Mouse (Mus musculus): ENCODE results near the gene Zdhhc18.

Zdhhc18 gene

DNA sequence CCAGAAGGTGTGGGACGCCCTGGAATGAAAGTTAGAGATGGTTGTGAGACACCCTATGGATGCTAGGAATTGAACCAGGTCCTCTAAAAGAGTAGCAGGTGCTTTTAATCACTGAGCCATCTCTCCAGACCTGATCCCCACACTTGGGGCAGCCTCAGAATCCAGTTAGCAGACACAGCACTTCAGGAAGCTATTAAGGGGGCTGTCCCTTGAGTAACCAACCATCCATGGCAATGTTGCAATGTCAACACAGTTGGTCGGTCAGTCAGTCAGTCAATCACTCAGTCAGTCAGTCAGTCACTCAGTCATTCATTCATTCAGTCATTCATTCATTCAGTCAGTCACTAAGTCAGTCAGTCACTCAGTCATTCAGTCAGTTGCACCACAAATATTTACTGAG lies 21.4 kb downstream of the Zdhhc18 start:
- ChIA-PET CTCF (interaction anchor here in 2 of 4 experiments (0.6 to 4.8 kb wide), 5 partner anchors 14 to 22 kb away, joined by 3 to 20 read pairs (median 4); partner anchors contain the start of gene Zdhhc18 (in 2 of the 2)), POLR2A (interaction anchor here in 3 of 4 experiments (0.8 to 2.9 kb wide), 12 partner anchors 9 to 148 kb away, joined by 3 to 9 read pairs (median 3); partner anchors contain the start of genes Tent5b (in 1 of the 3) and Zdhhc18 (in 1 of the 3))

DNA sequence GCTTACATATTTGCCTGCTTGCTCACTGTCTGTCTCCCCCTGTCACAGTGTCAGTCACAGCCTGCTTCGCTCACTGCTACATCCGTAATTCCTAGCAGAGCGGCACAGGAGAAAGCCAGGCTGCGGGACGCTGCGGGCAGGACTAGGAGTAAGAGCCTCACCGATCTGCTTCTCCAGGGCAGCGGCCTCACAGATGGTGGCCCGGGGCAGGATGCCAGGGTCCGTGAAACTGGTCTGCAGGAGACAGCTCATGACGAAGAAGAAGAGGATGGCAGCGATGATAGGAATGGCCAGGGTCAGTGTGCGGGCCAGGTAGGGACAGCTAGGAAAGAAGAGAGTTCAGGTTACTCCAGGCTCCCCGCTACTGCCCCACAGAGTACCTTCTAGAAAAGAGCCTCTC lies 22.9 kb downstream of the Zdhhc18 start:
- ChIA-PET POLR2A (interaction anchor here in 3 of 4 experiments (0.5 to 3.7 kb wide), 18 partner anchors 9 to 298 kb away, joined by 3 to 23 read pairs (median 4); partner anchors contain the start of genes Sfn (in 1 of the 3) and Zdhhc18 (in 1 of the 3)), CTCF (interaction anchor here (0.6 to 4.8 kb wide), 11 partner anchors 13 to 65 kb away, joined by 3 to 21 read pairs (median 4); partner anchors contain the start of gene Sfn (in 1 of the 4))

DNA sequence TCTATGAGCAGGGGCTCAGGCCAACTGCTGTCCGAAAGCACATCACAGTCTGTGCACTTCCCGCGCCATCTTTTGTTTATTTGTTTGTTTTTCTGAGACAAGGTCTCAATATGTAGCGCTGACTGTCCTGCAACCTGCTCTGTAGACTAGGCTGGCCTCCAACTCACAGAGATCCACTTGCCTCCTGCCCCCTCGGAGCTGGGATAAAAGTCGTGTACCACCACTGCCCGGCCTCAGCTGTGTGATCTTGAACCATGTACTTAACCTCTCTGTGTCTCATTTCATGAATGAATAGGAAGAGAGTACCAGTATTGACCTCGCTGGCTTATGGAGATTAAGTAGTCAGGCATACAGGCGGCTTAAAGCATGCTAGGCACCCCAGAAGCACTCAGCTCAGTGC lies 23.3 kb downstream of the Zdhhc18 start:
- CTCF ChIA-PET: interaction anchor here (0.6 to 4.8 kb wide), 9 partner anchors 12 to 25 kb away, joined by 3 to 21 read pairs (median 5); partner anchors contain the start of gene Sfn (in 1 of the 4)
- POLR2A ChIA-PET: interaction anchor here in 2 of 4 experiments (0.5 to 3.7 kb wide), 17 partner anchors 9 to 298 kb away, joined by 3 to 23 read pairs (median 6); partner anchors contain the start of gene Sfn (in 1 of the 2)

DNA sequence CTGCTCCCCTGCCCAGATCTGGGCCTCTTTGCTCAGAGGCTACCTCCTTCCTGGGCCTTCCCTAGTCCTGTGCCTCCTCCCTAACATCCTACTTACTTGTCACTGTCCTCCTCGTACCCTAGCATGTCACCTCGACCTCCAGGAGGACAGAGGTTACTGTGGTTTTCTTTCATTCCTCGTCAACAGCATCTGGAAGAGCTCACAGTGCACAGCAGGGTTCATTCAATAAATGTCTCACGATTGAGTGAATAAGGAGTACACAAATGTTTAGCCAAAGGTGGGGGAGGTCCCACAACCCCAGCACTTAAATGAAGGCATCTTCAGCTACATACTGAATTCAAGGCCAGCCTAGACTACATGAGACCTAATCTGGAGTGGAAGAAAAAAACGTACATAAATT lies 23.7 kb downstream of the Zdhhc18 start:
- POLR2A ChIA-PET: interaction anchor here (0.5 to 4.9 kb wide), 42 partner anchors 7 to 489 kb away, joined by 3 to 36 read pairs (median 4); partner anchors contain the start of genes Gpatch3 (in 2 of the 4), Arid1a (in 1 of the 4), Nudc (in 1 of the 4) and Pigv (in 1 of the 4)
- CTCF ChIA-PET: interaction anchor here (0.6 to 4.8 kb wide), 13 partner anchors 7 to 347 kb away, joined by 3 to 21 read pairs (median 7); partner anchors contain the start of genes Zdhhc18 (in 2 of the 4) and Sfn (in 1 of the 4)

DNA sequence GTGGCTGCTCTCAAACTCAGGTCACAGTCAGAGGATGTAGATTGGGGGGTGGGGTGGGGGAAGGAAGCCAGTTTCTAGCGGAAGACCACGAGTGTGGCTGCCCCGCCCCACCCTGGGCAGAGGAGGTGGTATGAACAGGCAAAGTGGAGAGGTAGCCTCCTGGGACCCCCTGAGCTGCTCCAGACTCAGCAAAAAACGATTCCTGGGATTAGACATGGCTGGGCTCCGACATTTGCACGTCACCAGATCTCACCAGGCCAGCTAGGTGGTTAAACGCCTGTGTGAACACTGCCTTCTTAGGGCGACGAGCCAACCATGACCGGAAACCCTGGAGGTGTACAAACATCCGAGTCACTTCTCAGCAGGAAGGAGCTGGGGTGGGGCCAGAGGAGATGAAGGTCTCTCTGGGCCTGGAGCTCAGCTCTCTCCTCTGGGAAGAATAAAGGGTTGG lies 24.3 kb downstream of the Zdhhc18 start:
- ChIA-PET CTCF (interaction anchor here (0.6 to 4.8 kb wide), 16 partner anchors 8 to 347 kb away, joined by 3 to 21 read pairs (median 5); partner anchors contain the start of genes Zdhhc18 (in 2 of the 4) and Sfn (in 1 of the 4)), POLR2A (interaction anchor here (0.5 to 4.9 kb wide), 50 partner anchors 7 to 523 kb away, joined by 3 to 36 read pairs (median 4); partner anchors contain the start of genes Gpatch3 (in 2 of the 4), Arid1a (in 1 of the 4), Nudc (in 1 of the 4) and Pigv (in 1 of the 4))

DNA sequence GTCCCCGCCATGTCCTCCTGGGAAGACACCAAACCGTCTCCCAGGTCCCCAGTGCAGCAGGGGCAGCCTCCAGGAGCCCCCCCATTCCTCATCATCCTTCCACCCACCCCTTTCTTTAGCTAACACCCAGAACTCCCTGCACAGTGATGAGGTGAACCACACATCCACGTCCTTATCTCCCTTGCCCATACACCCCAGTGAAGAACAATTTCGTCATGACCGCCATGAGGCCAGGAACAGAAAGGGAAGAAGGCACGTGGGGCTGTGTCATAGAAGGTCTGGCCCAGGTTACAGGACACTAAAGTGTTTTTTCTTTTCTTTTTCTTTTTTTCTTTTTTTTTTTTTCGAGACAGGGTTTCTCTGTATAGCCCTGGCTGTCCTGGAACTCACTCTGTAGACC lies 25.1 kb downstream of the Zdhhc18 start:
- CTCF ChIA-PET: interaction anchor here (0.6 to 4.8 kb wide), 13 partner anchors 9 to 374 kb away, joined by 3 to 21 read pairs (median 7); partner anchors contain the start of genes Zdhhc18 (in 2 of the 4) and Sfn (in 1 of the 4)
- POLR2A ChIA-PET: interaction anchor here (0.6 to 4.9 kb wide), 32 partner anchors 8 to 524 kb away, joined by 3 to 36 read pairs (median 5); partner anchors contain the start of genes Gpatch3 (in 2 of the 4) and Arid1a (in 1 of the 4)

DNA sequence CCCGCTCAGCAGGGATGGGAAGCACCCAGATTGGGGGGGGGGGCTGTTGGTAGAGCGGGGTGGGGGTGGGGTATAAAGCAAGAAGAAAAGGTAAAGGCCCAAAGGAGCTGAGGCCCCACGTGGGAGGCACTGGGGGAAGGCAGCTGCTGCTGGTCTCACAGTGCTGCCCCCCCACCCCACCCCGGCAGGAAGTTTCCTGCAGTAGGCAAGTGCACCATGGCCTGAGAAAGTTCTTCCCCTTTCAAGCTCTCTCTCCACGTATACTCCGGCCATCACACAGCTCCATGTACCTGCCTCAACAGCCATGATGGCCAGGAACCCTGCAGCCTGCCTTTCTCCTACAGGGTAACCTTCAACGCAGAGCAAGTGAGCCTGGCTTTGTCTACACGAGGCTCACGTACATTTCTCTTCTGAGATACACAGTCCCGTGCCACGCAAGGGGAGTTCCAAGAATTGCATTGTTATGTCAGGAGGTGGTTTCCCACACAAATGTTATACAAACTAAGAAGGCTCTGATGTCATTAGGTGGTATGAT lies 27.7 kb downstream of the Zdhhc18 start:
- CTCF ChIA-PET: interaction anchor here (0.6 to 4.9 kb wide), 23 partner anchors 9 to 1339 kb away, joined by 3 to 23 read pairs (median 4); partner anchors contain the start of genes Nudc (in 1 of the 4), Sfn (in 1 of the 4) and Zdhhc18 (in 1 of the 4)
- POLR2A ChIA-PET: interaction anchor here in 3 of 4 experiments (0.6 to 4.9 kb wide), 26 partner anchors 8 to 677 kb away, joined by 3 to 36 read pairs (median 4); partner anchors contain the start of genes Zdhhc18 (in 2 of the 3) and Gpatch3 (in 1 of the 3)

DNA sequence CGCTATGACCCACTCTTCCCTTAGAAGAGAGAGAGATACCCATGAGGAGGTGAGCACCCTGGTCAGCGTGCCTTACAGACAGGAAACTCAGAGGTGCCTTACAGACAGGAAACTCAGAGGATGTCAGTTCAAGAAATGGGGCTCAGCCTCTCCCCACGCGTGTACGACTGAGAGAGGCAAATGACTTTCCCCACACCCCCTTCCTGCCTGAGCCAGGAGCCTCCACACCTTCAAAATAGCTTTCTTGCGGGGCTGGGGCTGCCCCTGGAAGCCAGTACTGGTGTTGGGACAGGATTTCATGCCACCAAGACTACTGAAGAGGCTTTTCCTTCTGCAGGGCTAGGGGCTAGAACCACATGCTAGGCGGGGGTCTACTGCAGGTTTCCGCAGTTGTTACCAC lies 29.3 kb downstream of the Zdhhc18 start:
- POLR2A ChIA-PET: interaction anchor here in 3 of 4 experiments (0.6 to 2.5 kb wide), 10 partner anchors 9 to 195 kb away, joined by 3 to 11 read pairs (median 4); partner anchors contain the start of genes Pigv (in 1 of the 3) and Zdhhc18 (in 1 of the 3)

DNA sequence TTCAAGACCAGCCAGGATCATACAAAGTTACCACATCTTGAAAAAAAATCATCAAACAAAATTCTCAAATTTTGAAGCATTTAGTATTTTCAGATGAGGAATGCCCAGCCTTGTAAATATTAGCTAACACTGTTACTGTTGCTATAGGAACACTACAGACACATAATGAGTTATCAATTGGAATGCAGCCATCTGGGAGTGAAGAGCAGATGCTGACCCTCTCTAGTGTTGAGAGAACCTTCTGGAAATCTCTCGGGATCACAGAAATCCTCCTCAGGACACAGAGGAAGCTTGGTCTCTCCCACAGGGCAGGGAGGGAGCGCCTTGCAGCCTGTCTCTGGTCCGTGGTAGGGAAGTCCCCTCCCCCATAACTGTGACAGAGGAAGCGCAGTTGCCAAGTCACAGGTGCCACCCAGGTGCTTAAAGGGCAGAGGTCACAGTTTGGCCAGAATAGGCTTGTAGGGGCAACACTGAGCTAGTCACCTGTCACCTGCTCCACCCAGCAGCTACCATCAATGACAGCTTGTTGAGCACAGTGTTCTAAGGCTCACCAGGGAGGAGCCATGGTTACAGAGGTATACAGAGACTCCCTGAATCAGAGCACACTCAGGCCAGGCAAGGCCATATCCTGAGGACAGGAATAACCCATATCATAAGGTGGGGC lies 30.3 kb downstream of the Zdhhc18 start:
- POLR2A ChIA-PET: interaction anchor here in 3 of 4 experiments (0.6 to 1.8 kb wide), 21 partner anchors 9 to 201 kb away, joined by 3 to 8 read pairs (median 4); partner anchors contain the start of genes Nudc (in 1 of the 3), Pigv (in 1 of the 3), Sfn (in 1 of the 3) and Zdhhc18 (in 1 of the 3)
- CTCF ChIA-PET: interaction anchor here in 2 of 4 experiments (1.0 to 4.9 kb wide), 5 partner anchors 9 to 213 kb away, joined by 3 to 23 read pairs (median 4); partner anchors contain the start of gene Sfn (in 1 of the 2)

More for the DNA sequence above, 29.3 kb downstream of the Zdhhc18 start:
- CTCF ChIA-PET: interaction anchor here in 2 of 4 experiments (1.1 to 4.9 kb wide), 3 partner anchors 11 to 503 kb away, joined by 3 to 23 read pairs (median 23); no protein-coding TSS in a partner anchor

DNA sequence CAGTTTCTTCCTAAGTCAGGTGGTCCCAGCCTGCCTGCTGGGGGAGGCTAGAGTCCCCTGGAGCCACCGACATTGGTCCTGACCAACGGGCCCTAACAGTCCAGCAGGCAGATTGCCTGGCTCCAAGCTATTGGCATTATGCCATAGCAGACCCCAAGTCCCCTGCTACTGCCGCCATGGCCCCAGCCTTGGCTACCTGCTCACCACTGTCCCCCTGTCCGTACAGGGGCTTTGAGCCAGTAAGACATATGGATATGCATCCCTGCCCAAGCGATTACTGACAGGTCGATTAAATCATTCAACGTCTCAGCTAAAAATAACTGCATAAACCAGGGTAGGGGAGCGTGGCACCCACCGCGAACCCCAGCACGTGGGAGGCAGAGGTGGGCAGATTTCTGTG lies 32.0 kb downstream of the Zdhhc18 start:
- CTCF ChIA-PET: interaction anchor here in 3 of 4 experiments (0.6 to 4.9 kb wide), 4 partner anchors 8 to 32 kb away, joined by 3 to 23 read pairs (median 4); partner anchors contain the start of gene Zdhhc18 (in 1 of the 3)

DNA sequence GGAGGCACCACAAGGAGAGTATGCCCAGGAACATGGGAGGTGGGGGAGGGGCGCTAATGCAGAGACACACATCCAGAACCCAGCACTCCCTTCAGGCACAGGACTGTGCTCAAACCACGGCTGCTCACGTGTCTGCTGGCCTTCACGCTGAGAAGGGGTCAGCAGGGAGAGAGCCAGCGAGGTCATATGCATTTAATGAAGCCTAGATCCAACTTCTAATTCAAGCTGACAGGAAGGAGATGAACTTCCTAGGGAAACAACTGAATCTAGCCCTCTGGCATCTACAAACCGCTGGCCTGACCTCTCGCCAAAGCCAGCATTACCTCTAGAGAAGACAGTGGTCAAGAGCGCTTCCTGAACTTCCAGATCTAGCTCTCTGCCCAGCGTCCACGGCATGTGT lies 34.5 kb downstream of the Zdhhc18 start:
- CTCF ChIA-PET: interaction anchor here in 2 of 4 experiments (0.6 to 3.7 kb wide), 4 partner anchors 12 to 223 kb away, joined by 3 to 20 read pairs (median 5); partner anchors contain the start of gene Zdhhc18 (in 1 of the 2)
- POLR2A ChIA-PET: interaction anchor here in 3 of 4 experiments (0.9 to 2.6 kb wide), 7 partner anchors 10 to 45 kb away, joined by 3 to 11 read pairs (median 3); partner anchors contain the start of gene Sfn (in 1 of the 3)

More for the DNA sequence above, 32.0 kb downstream of the Zdhhc18 start:
- POLR2A ChIA-PET: interaction anchor here in 2 of 4 experiments (0.9 to 1.8 kb wide), 4 partner anchors 8 to 16 kb away, joined by 3 to 11 read pairs (median 4); no protein-coding TSS in a partner anchor

DNA sequence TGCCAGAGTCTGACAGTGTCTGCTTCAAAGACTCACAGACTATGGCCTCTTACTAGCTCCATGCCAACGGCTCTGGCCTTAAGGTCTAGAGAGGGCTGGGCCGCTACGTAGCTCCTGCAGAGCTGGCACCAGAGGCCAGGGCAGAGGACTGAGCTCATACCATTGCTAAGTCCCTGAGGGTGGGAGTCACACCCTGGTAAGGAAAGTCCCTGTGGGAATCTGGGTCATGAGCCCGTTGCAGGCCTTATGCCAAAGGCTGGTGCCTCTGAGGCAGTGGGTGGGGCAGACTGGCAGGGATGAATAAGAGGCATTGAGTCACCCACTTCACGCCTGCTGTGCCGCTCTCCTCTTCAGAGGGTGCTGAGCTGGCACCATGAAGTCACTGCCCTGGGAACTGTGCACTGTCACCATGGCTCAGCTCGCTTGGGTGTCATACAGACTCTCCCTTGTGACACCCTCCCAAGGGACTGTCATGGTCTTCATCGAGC lies 35.6 kb downstream of the Zdhhc18 start:
- POLR2A ChIA-PET: interaction anchor here in 3 of 4 experiments (0.6 to 2.9 kb wide), 26 partner anchors 8 to 510 kb away, joined by 3 to 23 read pairs (median 4); partner anchors contain the start of gene Sfn (in 1 of the 3)
- CTCF ChIA-PET: interaction anchor here (0.6 to 3.7 kb wide), 16 partner anchors 8 to 59 kb away, joined by 3 to 20 read pairs (median 4); partner anchors contain the start of genes Sfn (in 2 of the 4) and Zdhhc18 (in 2 of the 4)

DNA sequence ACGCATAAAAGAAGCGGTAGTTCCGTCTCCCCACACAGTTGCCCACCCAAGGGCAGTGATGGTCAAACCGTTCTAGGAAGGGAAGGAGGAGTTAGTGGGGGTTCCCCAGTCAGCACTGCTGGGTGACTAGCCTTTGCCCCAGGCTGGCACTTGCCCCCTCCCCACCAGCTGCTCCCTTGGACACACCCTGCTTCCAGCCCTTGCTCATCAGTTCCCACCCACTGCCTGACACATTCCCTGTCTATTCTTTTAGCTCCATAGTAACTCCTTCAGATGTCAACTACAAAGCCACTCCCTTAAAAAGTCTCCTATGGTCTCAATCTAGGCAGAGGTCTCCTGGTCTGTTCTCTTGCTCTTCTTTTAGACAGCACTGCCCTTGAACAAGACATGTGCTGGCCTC lies 36.1 kb downstream of the Zdhhc18 start:
- POLR2A ChIA-PET: interaction anchor here in 3 of 4 experiments (0.6 to 2.9 kb wide), 25 partner anchors 8 to 1311 kb away, joined by 3 to 23 read pairs (median 4); partner anchors contain the start of genes Nudc (in 1 of the 3) and Sfn (in 1 of the 3)

DNA sequence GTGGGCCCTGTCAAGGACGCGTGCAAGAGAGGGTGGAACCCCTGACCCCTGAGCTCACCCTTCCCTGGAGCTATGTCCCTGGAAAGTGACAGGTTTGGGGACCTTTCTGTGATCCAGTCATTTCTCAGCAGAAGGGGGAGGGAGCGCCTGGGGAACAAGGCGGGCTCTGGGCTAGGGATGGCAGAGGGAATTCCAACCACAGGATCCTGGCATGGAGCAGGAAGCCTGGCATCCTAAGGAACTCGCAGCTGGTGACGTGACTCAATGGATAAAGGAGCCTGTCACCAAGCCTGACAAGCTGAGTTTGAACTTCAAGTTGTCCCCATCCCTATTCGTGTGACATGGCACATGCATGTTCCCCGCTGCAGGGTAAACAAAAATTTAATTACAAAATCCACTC lies 36.9 kb downstream of the Zdhhc18 start:
- ChIA-PET CTCF (interaction anchor here (0.6 to 3.7 kb wide), 17 partner anchors 9 to 633 kb away, joined by 3 to 20 read pairs (median 4); partner anchors contain the start of genes Sfn (in 2 of the 4) and Nudc (in 1 of the 4)), POLR2A (interaction anchor here in 3 of 4 experiments (0.8 to 2.9 kb wide), 12 partner anchors 8 to 203 kb away, joined by 3 to 23 read pairs (median 7); partner anchors contain the start of gene Nudc (in 1 of the 3))

More for the DNA sequence above, 36.1 kb downstream of the Zdhhc18 start:
- CTCF ChIA-PET: interaction anchor here (0.6 to 3.7 kb wide), 18 partner anchors 8 to 200 kb away, joined by 3 to 20 read pairs (median 4); partner anchors contain the start of genes Sfn (in 2 of the 4) and Zdhhc18 (in 2 of the 4)

DNA sequence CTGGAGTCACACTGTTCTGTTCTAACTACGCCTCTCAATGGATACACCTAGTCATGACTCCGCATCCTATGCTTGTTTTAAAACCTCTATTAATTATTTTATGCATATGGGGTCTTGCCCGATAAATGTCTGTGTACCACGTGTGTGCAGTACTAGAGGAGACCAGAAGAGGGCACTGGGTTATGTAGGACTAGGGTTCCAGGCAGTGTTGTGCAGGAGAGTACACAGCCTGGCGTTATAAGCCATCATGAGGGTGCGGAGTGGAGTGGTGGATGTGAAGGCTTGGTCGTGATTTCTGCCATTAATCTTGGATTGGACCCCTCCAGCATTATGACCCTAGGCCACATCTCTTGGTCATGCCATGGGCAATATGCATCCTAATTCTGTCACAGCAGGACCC lies 37.5 kb downstream of the Zdhhc18 start:
- ChIA-PET CTCF (interaction anchor here in 3 of 4 experiments (0.9 to 3.7 kb wide), 9 partner anchors 9 to 204 kb away, joined by 3 to 20 read pairs (median 4); partner anchors contain the start of gene Sfn (in 2 of the 3)), POLR2A (interaction anchor here in 3 of 4 experiments (0.9 to 2.9 kb wide), 5 partner anchors 8 to 204 kb away, joined by 3 to 23 read pairs (median 11); no protein-coding TSS in a partner anchor)

DNA sequence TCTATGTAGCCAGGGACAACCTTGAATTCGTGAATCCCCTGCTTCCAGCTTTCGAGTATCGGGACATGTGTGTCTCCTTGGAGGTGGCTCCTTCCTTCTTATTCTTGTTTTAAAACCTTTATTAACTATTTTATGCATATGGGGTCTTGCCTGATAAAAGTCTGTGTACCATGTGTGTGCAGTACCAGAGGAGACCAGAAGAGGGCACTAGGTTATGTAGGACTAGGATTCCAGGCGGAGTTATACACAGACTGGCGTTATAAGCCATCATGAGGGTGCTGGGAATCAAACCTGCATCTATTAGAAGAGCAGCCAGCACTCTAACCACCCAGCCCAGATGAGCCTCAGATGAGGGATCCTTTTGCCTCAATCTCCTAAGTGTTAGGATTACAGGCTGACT lies 38.1 kb downstream of the Zdhhc18 start:
- POLR2A ChIA-PET: interaction anchor here in 1 of 4 experiments (0.7 to 2.4 kb wide), 2 partner anchors 13 to 251 kb away, joined by 3 to 17 read pairs; no protein-coding TSS in a partner anchor
- CTCF ChIA-PET: interaction anchor here in 2 of 4 experiments (0.6 to 2.8 kb wide), 4 partner anchors 10 to 228 kb away, joined by 3 to 16 read pairs (median 4); partner anchors contain the start of gene Sfn (in 1 of the 2)

Measured in embryonic stem cell, embryonic (primary cell).